Mouse (Mus musculus): ENCODE measurements at regions not wholly inside any gene's neighbourhood (a gene's known extent, or its start where the extent isn't known, plus 50 kb on each side); places are given as distances from the start of the nearest gene placed in this dataset.

GRCm38 (mm10) chr6:16064691-16065090 is 344.2 kb downstream of the Mdfic start:
- H3K36me3 ChIP-seq (ENCODE audit: control insufficient read depth, insufficient read depth, low read length), result no peaks in the 10 kb centered on the region
- H3K27me3 ChIP-seq (ENCODE audit: control insufficient read depth, insufficient read depth, low read length), result no peaks in the 10 kb centered on the region
- no peak overlapping the region for H3K27ac ChIP-seq (ENCODE audit: control insufficient read depth, insufficient read depth, low read depth, low read length)
- no peaks in the 10 kb centered on the region for H3K4me1 ChIP-seq (ENCODE audit: control insufficient read depth, insufficient read depth, low read length)
- TF ChIP-seq POLR2A (IDR thresholded peaks at IDR 0.05; ENCODE audit: control insufficient read depth, low read depth, low read length) (no peak), CTCF (IDR thresholded peaks at IDR 0.05; ENCODE audit: control insufficient read depth, insufficient read depth, insufficient replicate concordance, low read depth, low read length) (no peak)
- no peak overlapping the region for H3K4me3 ChIP-seq (ENCODE audit: control insufficient read depth, low read depth, low read length)

DNA sequence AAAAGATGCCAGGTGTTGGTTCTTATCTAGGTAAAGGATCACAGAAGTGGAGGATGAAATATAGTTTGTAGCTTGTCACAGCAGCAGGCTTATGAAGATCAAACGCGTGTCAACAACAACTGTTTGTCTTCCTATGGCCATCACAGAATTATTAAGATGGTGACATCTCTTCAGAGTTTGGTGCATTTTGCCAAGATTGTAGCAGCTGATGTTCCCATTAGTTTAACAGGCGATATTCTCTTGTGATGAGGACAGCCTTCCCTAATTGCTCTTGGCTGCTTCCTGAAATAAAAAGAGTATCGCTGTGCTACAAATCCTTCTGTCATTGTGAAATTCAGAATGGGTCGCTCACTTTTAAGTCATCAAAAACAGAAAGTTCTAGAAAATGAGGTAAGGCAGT is 344.7 kb downstream of the Mdfic start:
- TF ChIP-seq CTCF (IDR thresholded peaks at IDR 0.05; ENCODE audit: control insufficient read depth, insufficient read depth, insufficient replicate concordance, low read depth, low read length) (no peak), POLR2A (IDR thresholded peaks at IDR 0.05; ENCODE audit: control insufficient read depth, low read depth, low read length) (no peak)
- H3K36me3 ChIP-seq (ENCODE audit: control insufficient read depth, insufficient read depth, low read length), result no peaks in the 10 kb centered on the region
- H3K4me1 ChIP-seq (ENCODE audit: control insufficient read depth, insufficient read depth, low read length), result no peaks in the 10 kb centered on the region
- H3K27ac ChIP-seq (ENCODE audit: control insufficient read depth, insufficient read depth, low read depth, low read length), result no peak overlapping the region
- H3K27me3 ChIP-seq (ENCODE audit: control insufficient read depth, insufficient read depth, low read length), result no peaks in the 10 kb centered on the region
- no peak overlapping the region for H3K4me3 ChIP-seq (ENCODE audit: control insufficient read depth, low read depth, low read length)

DNA sequence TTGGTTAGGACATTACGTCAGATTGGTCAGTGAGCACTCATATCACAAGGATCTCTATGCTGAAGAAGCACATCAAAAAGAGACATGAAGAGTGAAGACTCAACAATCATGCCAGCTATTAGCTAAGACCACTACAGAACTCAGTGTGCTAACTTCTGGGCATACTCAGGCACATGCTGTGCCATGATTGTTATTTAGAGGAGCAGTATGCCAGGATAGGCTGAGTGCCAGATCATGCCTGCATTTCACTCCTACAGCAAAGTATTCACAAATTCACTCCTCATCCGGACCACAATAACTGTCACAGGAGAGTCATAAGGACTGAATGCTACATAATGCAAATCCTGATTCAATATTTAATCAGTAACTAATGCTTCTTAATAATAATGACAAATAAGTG is 355.8 kb downstream of the Mdfic start:
- TF ChIP-seq CTCF (IDR thresholded peaks at IDR 0.05; ENCODE audit: control insufficient read depth, insufficient read depth, insufficient replicate concordance, low read depth, low read length), result no peak
- no peak for TF ChIP-seq POLR2A (IDR thresholded peaks at IDR 0.05; ENCODE audit: control insufficient read depth, low read depth, low read length)
- no peaks in the 10 kb centered on the region for H3K36me3 ChIP-seq (ENCODE audit: control insufficient read depth, insufficient read depth, low read length)
- no peaks in the 10 kb centered on the region for H3K27me3 ChIP-seq (ENCODE audit: control insufficient read depth, insufficient read depth, low read length)
- H3K4me1 ChIP-seq (ENCODE audit: control insufficient read depth, insufficient read depth, low read length), result no peaks in the 10 kb centered on the region
- H3K4me3 ChIP-seq (ENCODE audit: control insufficient read depth, low read depth, low read length), result no peak overlapping the region
- no peak overlapping the region for H3K27ac ChIP-seq (ENCODE audit: control insufficient read depth, insufficient read depth, low read depth, low read length)

- no peaks in the 10 kb centered on the region for H3K27me3 ChIP-seq (ENCODE audit: control insufficient read depth, insufficient read depth, low read length)
- no peak overlapping the region for H3K27ac ChIP-seq (ENCODE audit: control insufficient read depth, insufficient read depth, low read depth, low read length)
- no peaks in the 10 kb centered on the region for H3K4me1 ChIP-seq (ENCODE audit: control insufficient read depth, insufficient read depth, low read length)
- TF ChIP-seq POLR2A (IDR thresholded peaks at IDR 0.05; ENCODE audit: control insufficient read depth, low read depth, low read length), result no peak
- no peak for TF ChIP-seq CTCF (IDR thresholded peaks at IDR 0.05; ENCODE audit: control insufficient read depth, insufficient read depth, insufficient replicate concordance, low read depth, low read length)
- no peak overlapping the region for H3K4me3 ChIP-seq (ENCODE audit: control insufficient read depth, low read depth, low read length)
- H3K36me3 ChIP-seq (ENCODE audit: control insufficient read depth, insufficient read depth, low read length), result no peaks in the 10 kb centered on the region
These were observed 356.8 kb downstream of the Mdfic start for GRCm38 (mm10) chr6:16077195-16077810.

GRCm38 (mm10) chr6:16077917-16078316 is 357.5 kb downstream of the Mdfic start:
- Histone ChIP-seq H3K27me3 (ENCODE audit: control insufficient read depth, insufficient read depth, low read length) (no peaks in the 10 kb centered on the region), H3K27ac (ENCODE audit: control insufficient read depth, insufficient read depth, low read depth, low read length) (no peak overlapping the region), H3K36me3 (ENCODE audit: control insufficient read depth, insufficient read depth, low read length) (no peaks in the 10 kb centered on the region), H3K4me3 (ENCODE audit: control insufficient read depth, low read depth, low read length) (no peak overlapping the region), H3K4me1 (ENCODE audit: control insufficient read depth, insufficient read depth, low read length) (no peaks in the 10 kb centered on the region)
- TF ChIP-seq POLR2A (IDR thresholded peaks at IDR 0.05; ENCODE audit: control insufficient read depth, low read depth, low read length), result no peak
- no peak for TF ChIP-seq CTCF (IDR thresholded peaks at IDR 0.05; ENCODE audit: control insufficient read depth, insufficient read depth, insufficient replicate concordance, low read depth, low read length)

- TF ChIP-seq CTCF (IDR thresholded peaks at IDR 0.05; ENCODE audit: control insufficient read depth, insufficient read depth, insufficient replicate concordance, low read depth, low read length), result no peak
- no peak for TF ChIP-seq POLR2A (IDR thresholded peaks at IDR 0.05; ENCODE audit: control insufficient read depth, low read depth, low read length)
These were observed 366.6 kb downstream of the Mdfic start for GRCm38 (mm10) chr6:16086952-16087537.

GRCm38 (mm10) chr6:16098761-16099160 is 378.3 kb downstream of the Mdfic start:
- Histone ChIP-seq H3K4me3 (ENCODE audit: control insufficient read depth, low read depth, low read length) (no peak overlapping the region), H3K27ac (ENCODE audit: control insufficient read depth, insufficient read depth, low read depth, low read length) (no peak overlapping the region), H3K4me1 (ENCODE audit: control insufficient read depth, insufficient read depth, low read length) (no peaks in the 10 kb centered on the region), H3K27me3 (ENCODE audit: control insufficient read depth, insufficient read depth, low read length) (no peaks in the 10 kb centered on the region), H3K36me3 (ENCODE audit: control insufficient read depth, insufficient read depth, low read length) (no peaks in the 10 kb centered on the region)
- TF ChIP-seq POLR2A (IDR thresholded peaks at IDR 0.05; ENCODE audit: control insufficient read depth, low read depth, low read length) (no peak), CTCF (IDR thresholded peaks at IDR 0.05; ENCODE audit: control insufficient read depth, insufficient read depth, insufficient replicate concordance, low read depth, low read length) (no peak)

More at GRCm38 (mm10) chr6:16086952-16087537, 366.6 kb downstream of the Mdfic start:
- Histone ChIP-seq H3K27ac (ENCODE audit: control insufficient read depth, insufficient read depth, low read depth, low read length) (no peak overlapping the region), H3K36me3 (ENCODE audit: control insufficient read depth, insufficient read depth, low read length) (no peaks in the 10 kb centered on the region), H3K4me3 (ENCODE audit: control insufficient read depth, low read depth, low read length) (no peak overlapping the region), H3K27me3 (ENCODE audit: control insufficient read depth, insufficient read depth, low read length) (no peaks in the 10 kb centered on the region), H3K4me1 (ENCODE audit: control insufficient read depth, insufficient read depth, low read length) (peaks cover 2% of the 10 kb centered on the region)
